Mouse (Mus musculus): ENCODE data around the gene Aadacl3. TPM values are rescaled to one million over a fixed set of nuclear protein-coding genes. Genes with fewer than 3 reads are reported as not detected.

The Aadacl3 gene
- not detected for total RNA-seq (2023)

DNA sequence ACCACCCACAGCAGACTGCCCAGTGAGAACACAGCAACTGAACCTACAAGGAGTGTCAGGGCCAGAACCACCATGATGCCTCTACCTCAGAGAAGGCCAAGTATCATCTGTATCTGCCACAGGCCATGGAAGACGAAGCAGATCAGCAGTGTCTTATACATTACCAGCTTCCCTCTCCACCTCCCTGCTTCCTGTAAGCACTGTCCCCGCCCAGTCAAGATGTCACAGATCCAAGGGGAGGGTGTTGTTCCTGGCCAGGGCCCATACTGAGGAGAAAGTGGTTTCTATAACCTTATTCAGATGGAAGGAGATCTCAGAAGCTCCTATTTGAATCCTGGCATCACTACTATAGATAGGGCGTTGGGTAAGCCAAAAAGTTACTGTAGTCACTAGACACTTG is at the start of gene Aadacl3:
Aadacl3 (minus strand) TSS at position 101 of the 400 bp plus-strand sequence.

DNA sequence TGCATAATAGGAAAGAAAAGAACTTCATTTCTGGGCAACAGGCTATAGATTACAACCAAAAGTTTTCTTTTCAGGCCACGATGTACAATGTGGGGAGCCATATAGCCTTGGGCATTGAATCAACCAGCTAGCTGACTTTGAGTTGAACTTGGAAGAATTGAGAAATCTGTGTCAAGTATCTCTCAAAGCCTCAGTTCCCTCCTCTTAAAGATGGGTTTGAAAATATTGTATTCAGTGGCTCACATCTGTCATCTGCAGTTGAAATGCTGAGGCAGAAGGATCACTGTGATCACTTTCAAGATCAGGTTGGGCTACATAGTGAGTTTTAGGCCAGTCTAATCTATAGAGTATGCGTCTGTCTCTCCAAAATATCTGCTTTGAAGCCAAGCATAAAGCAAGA is 10.3 kb downstream of the Aadacl3 start, which contains the start of gene Gm9944:
Gm9944 (minus strand) TSS at position 101 of the 400 bp plus-strand sequence.

DNA sequence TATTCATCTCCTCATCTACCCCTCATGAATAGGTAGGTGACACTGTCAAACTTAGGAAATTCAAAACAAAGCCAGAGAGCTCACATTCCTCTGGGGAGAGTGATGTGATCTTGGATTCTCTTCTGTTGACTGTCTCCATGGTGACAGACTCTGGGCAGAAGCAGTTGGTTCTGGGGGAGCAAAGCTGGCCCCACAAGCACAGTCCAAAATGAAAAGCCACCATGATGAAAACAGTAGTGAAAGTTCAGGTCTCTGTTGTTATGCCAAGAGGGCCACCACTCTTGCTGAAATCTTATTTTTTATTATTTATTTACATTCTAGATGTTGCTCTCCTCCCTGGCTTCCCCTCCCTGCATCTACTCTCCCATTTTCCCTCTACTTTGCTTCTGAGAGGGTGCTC is 24.9 kb downstream of the Aadacl3 start, which contains the start of gene 1700012P22Rik:
1700012P22Rik (minus strand) TSS at position 101 of the 400 bp plus-strand sequence.

DNA sequence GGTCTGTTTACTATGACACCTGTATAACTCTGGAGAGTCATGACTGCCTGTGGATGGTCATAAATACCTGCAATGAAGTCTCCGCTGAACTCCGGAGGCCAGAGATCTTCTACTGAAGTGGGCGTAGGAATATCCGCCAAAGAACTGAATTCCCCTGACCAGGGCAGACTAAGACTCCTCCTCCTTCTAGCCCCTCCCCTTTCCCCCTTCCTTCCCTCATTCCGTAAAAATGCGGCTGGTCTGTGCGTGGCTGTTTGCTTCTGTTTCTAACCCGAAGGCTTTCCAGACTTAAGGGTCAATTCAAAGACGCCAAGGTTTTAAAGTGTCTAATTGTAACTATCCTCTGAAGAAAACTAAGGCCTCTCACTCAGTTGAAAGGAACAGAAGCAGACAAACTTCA is 55.3 kb downstream of the Aadacl3 start, which contains the start of gene Pramef12:
Pramef12 (minus strand) TSS at position 175 of the 400 bp plus-strand sequence.

Other genes starting within 250 kb of the Aadacl3 start
- gene Pramel5, start 183.3 kb downstream of the Aadacl3 start, total RNA-seq (2023): not detected
- gene Gm13128, start 133.5 kb downstream of the Aadacl3 start, total RNA-seq (2023): not detected
- gene Gm13119, start 105.8 kb downstream of the Aadacl3 start, total RNA-seq (2023): not detected
- not detected for gene Pramef20, start 85.8 kb downstream of the Aadacl3 start, total RNA-seq (2023)
- gene Pramef12, start 55.3 kb downstream of the Aadacl3 start, total RNA-seq (2023): not detected
- not detected for gene 1700012P22Rik, start 25.0 kb downstream of the Aadacl3 start, total RNA-seq (2023)
- not detected for gene Gm9944, start 10.4 kb downstream of the Aadacl3 start, total RNA-seq (2023)
- not detected for gene 9430007A20Rik, start 56.1 kb upstream of the Aadacl3 start, total RNA-seq (2023)
- not detected for gene Gm13124, start 101.4 kb upstream of the Aadacl3 start, total RNA-seq (2023)
- gene Aadacl4, start 150.0 kb upstream of the Aadacl3 start, total RNA-seq (2023): not detected
- not detected for gene Gm436, start 222.6 kb upstream of the Aadacl3 start, total RNA-seq (2023)

Data from neutrophil, adult 83 days (primary cell).